Mouse (Mus musculus) c-Kit-positive CD71-positive TER-119-positive erythroid progenitor cells, embryonic 14.5 days (primary cell): Measurements from ENCODE around the gene Olfr508.
"Not testable (repeated sequence)": the region's sequence is repeated elsewhere in the genome, so short reads cannot be mapped to it uniquely, and the experiment has no call there.

ENCODE experiments used
- DNase-seq: peaks from one replicate; pipeline ENCODE4 v3.0.0-alpha.2; 2013; ENCODE audit warnings: low spot score

The Olfr508 gene

DNA sequence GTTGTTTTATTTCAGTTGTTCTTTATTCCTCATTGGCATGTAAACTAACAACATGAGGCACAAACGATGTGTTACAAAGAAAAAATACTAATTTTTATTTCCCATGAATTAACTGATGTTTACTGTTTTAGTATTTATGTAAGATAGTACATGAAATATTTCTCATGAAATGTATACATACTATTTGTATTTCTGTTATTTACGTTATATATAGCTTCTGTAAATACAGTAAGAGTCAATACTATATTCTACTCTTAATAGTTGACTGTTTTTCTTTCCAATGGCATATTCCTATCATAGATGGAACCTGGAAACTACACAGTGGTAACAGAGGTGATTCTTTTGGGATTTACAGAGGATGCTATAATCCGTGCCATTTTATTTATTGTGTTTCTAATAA lies at the start of gene Olfr508:
Gene Olfr508 (plus strand): TSS at position 301 of the 400 bp plus-strand sequence.
- DNase-seq, result no peak

DNA sequence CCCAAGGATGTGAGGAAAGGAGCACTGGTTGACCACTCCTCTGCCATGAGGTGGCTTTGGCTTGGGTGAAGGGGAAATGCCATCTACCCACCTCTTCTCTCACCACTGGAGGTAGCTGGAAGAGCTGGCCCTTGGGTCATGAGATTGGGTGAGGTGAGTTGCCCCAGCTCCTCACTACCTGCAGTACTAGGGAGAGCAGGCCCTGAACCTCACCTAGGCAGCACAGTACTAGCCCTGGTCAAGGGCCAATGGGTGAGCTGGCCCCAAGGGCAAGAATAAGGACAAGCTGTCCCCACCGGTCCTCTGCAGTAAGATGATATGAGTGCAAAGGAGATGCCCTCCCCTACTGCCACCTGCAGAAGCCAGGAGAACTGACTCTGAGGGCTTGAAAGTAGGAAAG lies 40.0 kb upstream of the Olfr508 start:
- no peak for DNase-seq

DNA sequence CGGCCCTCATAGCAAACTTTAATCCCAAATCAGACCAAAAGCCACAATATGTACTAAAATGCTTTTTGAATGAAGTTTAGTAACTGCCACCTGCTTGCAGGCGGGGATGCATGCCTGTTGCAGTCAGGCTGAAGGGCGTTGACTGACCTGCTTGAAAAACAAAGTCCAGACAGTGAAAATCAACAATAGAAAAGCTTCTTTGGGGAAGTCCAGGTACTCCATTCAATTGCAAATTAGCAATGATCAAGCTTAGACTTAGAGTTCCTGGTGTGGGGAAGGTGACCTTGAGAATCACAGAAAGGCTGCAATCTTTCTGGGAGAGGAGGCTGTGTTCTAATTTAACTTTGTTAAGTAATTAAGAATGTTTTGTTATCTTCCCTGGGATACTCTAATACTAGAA lies 27.9 kb upstream of the Olfr508 start:
- DNase-seq, result not testable (repeated sequence)

DNA sequence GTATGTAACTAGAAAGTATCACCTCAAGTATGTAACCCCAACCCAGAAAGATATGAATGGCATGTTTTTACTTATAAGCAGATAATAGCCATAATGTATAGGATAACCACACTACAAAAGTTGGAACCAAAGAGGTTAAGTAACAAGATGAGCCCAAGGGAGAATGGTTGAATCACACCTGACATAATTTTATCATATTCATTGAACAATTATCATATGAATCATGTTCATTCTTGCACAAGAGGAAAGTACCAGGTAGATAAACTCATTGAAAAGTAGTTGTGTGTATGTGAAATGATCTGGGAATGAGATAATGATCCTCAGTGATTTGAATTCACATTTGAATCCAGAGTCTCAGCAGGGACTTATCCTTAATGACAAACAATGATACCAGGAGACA lies 19.3 kb upstream of the Olfr508 start, which contains the start of gene Olfr506:
Gene Olfr506 (plus strand): TSS at position 301 of the 400 bp plus-strand sequence.
- no peak for DNase-seq

DNA sequence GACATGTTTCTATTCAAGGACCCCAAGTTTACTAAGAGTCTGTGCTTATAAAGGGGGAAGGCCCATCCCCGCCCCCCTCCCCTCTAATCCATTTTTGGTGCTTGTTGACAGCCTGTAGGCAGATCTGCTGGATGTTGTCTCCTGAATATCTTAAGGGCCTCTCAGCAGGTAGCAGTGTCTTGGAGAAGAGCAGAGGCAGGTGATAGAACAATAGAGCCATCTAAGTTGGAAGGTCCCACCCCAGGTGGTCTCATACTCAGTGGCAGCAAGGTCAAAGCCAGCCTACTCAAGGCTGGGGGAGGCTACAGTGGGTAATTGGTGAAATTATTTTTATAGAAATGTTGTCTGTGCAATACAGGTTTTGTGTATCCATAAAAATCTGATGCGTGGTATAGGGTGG lies 15.7 kb upstream of the Olfr508 start:
- no peak for DNase-seq

DNA sequence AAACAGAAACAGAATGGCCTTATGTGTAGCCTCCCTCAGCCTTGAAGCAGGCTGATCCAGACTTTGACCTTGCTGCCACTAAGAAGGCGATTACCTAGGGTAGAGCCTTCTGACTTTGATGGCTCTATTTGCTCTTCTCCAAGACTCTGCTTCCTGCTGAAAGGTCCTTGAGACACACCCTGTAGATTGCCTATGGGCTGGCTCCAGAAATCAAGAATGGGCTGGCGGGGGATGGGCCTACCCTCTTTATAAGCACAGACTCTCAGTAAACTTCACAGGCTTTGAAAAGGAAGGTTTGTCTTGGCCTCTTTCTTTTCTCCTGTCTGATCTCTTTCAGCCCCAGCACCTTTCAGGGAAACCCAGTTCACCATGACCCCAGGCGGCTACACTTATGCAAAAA lies 13.0 kb upstream of the Olfr508 start:
- not testable (repeated sequence) for DNase-seq

DNA sequence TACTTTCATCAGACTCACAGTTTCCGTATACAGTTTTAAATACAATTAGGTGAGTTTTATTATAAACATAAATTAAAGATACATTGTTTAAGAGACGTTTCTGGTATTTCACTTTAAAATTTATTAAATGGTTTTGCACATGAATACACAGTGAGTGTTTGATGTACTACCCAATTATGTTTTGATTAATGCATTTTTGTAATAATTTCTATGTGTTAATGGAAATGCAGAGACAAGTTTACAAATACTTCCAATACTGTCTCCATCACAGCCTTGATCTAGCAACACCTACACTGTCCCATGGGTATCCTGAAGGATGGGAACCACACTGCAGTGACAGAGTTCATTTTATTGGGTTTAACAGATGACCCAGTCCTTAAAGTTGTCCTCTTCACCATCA lies 8.3 kb upstream of the Olfr508 start, which contains the start of gene Olfr507:
Gene Olfr507 (plus strand): TSS at position 301 of the 400 bp plus-strand sequence.
- no peak for DNase-seq

DNA sequence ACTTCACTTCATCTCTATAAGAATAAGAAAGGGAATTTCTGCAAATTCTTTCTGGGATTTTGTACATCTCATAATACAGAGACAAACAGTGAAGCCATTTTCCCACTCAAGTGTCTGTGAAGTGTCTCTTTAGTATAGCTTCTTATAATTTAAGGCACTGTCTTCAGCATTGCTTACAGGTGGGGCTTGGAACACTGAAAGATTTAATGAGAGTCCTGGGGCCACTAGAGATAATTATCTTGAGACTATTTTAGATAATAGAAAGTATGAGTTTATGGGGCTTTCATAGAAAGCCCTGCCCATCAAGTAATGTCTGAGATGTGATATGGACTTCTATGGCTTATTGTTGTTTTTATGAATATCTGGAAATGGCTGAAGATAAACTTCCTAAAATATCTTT lies 22.0 kb downstream of the Olfr508 start, which contains the start of gene Olfr509:
Gene Olfr509 (minus strand): TSS at position 101 of the 400 bp plus-strand sequence.
- DNase-seq, result no peak

DNA sequence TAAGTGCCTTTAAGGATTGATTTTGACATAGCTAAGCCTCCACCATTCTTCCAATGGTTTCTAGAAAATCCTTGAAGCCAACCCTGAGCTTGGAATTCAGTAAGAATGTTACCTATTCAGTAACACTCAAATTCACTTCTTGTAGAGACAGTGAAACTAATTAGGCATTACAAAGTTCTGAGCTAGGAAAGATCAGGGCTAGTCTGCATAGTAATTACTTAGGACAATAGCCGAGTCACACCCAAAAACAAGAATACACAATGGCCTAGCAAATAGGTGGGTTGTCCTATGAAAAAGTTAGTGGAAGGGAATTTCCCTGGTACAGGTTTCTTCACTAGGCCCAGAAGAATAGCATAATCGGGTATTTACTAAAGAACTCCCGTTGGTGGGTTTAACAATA lies 32.6 kb downstream of the Olfr508 start:
- no peak for DNase-seq

DNA sequence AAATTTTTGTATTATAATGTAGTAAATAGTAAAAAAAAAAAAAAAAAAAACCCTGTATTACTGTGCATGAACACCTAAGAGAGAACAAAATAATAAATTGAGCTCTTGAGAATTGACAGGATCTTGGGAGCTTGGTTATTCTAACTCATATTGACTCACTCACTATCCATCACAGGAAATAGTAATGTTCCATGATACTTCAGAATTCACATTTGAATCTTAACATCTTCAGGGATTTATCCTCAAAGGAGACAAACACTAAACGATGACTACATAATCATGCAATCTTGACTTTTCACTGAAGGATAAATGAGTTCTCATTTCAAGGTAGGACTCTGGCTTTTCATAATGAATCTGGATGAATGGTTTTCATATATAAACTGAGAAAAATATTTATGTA lies 36.3 kb downstream of the Olfr508 start, which contains the start of gene Olfr510:
Gene Olfr510 (plus strand): TSS at position 301 of the 400 bp plus-strand sequence.
- DNase-seq, result no peak

DNA sequence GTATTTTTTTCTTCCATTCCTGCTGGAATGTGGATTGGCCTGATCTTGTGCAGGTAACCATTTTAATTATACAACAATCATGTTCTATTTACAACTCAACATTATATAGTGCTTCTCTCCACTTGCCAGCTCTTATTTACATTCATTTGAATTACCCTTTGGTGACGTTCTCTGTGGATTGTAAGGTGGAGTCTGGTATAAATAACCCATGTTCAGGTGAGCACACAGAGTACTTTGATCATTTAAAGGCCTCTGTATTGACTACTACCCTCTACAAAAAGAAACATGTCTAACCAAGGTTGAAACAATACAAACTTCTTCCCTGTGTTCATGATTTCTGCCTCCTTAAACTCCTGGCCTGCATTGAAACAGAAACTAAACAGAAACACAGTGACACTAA lies 41.3 kb downstream of the Olfr508 start:
- no peak for DNase-seq

DNA sequence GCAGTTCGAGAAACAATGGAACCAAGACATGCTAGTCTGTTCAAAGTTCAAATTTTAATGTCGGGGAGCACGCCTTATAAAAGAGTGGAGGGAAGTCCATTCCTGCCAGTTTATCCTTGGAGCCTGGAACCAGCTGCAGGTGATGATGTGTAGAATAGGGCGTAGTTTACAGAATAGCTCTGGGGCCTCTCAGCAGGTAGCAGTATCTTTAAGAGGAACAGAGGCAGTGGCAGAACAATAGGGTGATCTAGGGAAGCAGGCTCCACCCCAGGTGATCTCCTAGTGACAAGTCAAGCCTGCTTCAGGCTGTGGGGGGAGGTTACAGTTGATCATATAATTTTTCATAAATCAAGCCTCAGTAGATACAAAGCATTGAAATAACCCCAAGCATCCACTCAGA lies 49.1 kb downstream of the Olfr508 start:
- no peak for DNase-seq
